Mouse (Mus musculus): ENCODE data around the gene Zfand5.
"Not testable (repeated sequence)": the region's sequence is repeated elsewhere in the genome, so short reads cannot be mapped to it uniquely, and the experiment has no call there.

Gene Zfand5

GRCm38 (mm10) chr19:21271741-21272654 lies at the start of gene Zfand5:
TSS of gene Zfand5 (plus strand) at chr19:21272278.
- peak; percentile 88 for DNase-seq (ENCODE audit: low read depth, low spot score)

- peak; percentile 67 for DNase-seq (ENCODE audit: low read depth, low spot score)
These were observed 44.9 kb upstream of the Zfand5 start for GRCm38 (mm10) chr19:21227131-21227530.

GRCm38 (mm10) chr19:21227754-21228153 lies 44.3 kb upstream of the Zfand5 start:
- peak; percentile 13 for DNase-seq (ENCODE audit: low read depth, low spot score)

- not testable (repeated sequence) for DNase-seq (ENCODE audit: low read depth, low spot score)
These were observed 23.3 kb upstream of the Zfand5 start for GRCm38 (mm10) chr19:21248730-21249129.

GRCm38 (mm10) chr19:21253846-21254245 lies 18.2 kb upstream of the Zfand5 start:
- no peak for DNase-seq (ENCODE audit: low read depth, low spot score)

GRCm38 (mm10) chr19:21255920-21256319 lies 16.2 kb upstream of the Zfand5 start:
- DNase-seq (ENCODE audit: low read depth, low spot score), result no peak

GRCm38 (mm10) chr19:21259453-21259852 lies 12.6 kb upstream of the Zfand5 start:
- no peak for DNase-seq (ENCODE audit: low read depth, low spot score)

GRCm38 (mm10) chr19:21260280-21260679 lies 11.8 kb upstream of the Zfand5 start:
- DNase-seq (ENCODE audit: low read depth, low spot score), result no peak

GRCm38 (mm10) chr19:21271186-21271585 lies 892 bp upstream of the Zfand5 start:
- DNase-seq (ENCODE audit: low read depth, low spot score), result no peak

GRCm38 (mm10) chr19:21272655-21273284 lies 692 bp downstream of the Zfand5 start:
- peak; percentile 23 for DNase-seq (ENCODE audit: low read depth, low spot score)

- DNase-seq (ENCODE audit: low read depth, low spot score), result no peak
These were observed 1.4 kb downstream of the Zfand5 start for GRCm38 (mm10) chr19:21273440-21273839.

GRCm38 (mm10) chr19:21274181-21274591 lies 2.1 kb downstream of the Zfand5 start:
- peak; percentile 91 for DNase-seq (ENCODE audit: low read depth, low spot score)

GRCm38 (mm10) chr19:21274714-21275113 lies 2.6 kb downstream of the Zfand5 start:
- DNase-seq (ENCODE audit: low read depth, low spot score), result no peak

- DNase-seq (ENCODE audit: low read depth, low spot score), result no peak
These were observed 4.2 kb downstream of the Zfand5 start for GRCm38 (mm10) chr19:21276317-21276716.

GRCm38 (mm10) chr19:21286421-21287097 lies 14.5 kb downstream of the Zfand5 start:
- no peak for DNase-seq (ENCODE audit: low read depth, low spot score)

GRCm38 (mm10) chr19:21297411-21297810 lies 25.3 kb downstream of the Zfand5 start:
- DNase-seq (ENCODE audit: low read depth, low spot score), result no peak

GRCm38 (mm10) chr19:21301787-21302186 lies 29.7 kb downstream of the Zfand5 start:
- peak; percentile 10 for DNase-seq (ENCODE audit: low read depth, low spot score)

GRCm38 (mm10) chr19:21307755-21308154 lies 35.7 kb downstream of the Zfand5 start:
- DNase-seq (ENCODE audit: low read depth, low spot score), result peak; percentile 22

- not testable (repeated sequence) for DNase-seq (ENCODE audit: low read depth, low spot score)
These were observed 38.3 kb downstream of the Zfand5 start for GRCm38 (mm10) chr19:21310364-21310763.

- no peak for DNase-seq (ENCODE audit: low read depth, low spot score)
These were observed 43.6 kb downstream of the Zfand5 start for GRCm38 (mm10) chr19:21315701-21316100.

GRCm38 (mm10) chr19:21319618-21320017 lies 47.5 kb downstream of the Zfand5 start:
- no peak for DNase-seq (ENCODE audit: low read depth, low spot score)

- DNase-seq (ENCODE audit: low read depth, low spot score), result no peak
These were observed 53.3 kb downstream of the Zfand5 start for GRCm38 (mm10) chr19:21325333-21325732.

Data from telencephalon, adult 2 months (tissue).